Mouse (Mus musculus) forebrain, embryonic 14.5 days (tissue): ENCODE measurements at regions not wholly inside any gene's neighbourhood (a gene's known extent, or its start where the extent isn't known, plus 50 kb on each side); places are given as distances from the start of the nearest gene placed in this dataset.
A peak's percentile ranks its signal among the peaks of the same experiment; 100 is the strongest.
"Not testable (repeated sequence)": the region's sequence is repeated elsewhere in the genome, so short reads cannot be mapped to it uniquely, and the experiment has no call there.

Experiments
- ATAC-seq: fragments of 200-750 bp; cut with Nextera tagmentation; 2 replicates; pipeline ENCODE4 v1.8.0; 2017; ENCODE audit warnings: mild to moderate bottlenecking, moderate library complexity
- DNase-seq: peaks from one replicate; pipeline ENCODE4 v3.0.0-alpha.2; 2015; ENCODE audit warnings: low spot score
- H3K27ac ChIP-seq: fragments of 300-500 bp; sonication (generic); 2 replicates; pipeline ENCODE4 v1.5.1; 2014; ENCODE audit warnings: low read depth, mild to moderate bottlenecking, control low read depth, low read length, moderate library complexity
- H3K27me3 ChIP-seq: fragments of 300-500 bp; sonication (generic); replicated peaks from 2 replicates; pipeline ENCODE4 v1.6.1; 2014; ENCODE audit warnings: low read length, control low read depth, mixed read lengths; ENCODE audit not compliant: control insufficient read depth, insufficient read depth
- H3K36me3 ChIP-seq: fragments of 300-500 bp; sonication (generic); 2 replicates; pipeline ENCODE4 v1.6.1; 2014; ENCODE audit warnings: low read length, control low read depth; ENCODE audit not compliant: control insufficient read depth, insufficient read depth
- H3K4me1 ChIP-seq: fragments of 300-500 bp; sonication (generic); 2 replicates; pipeline ENCODE4 v1.6.1; 2014; ENCODE audit warnings: antibody characterized with exemption, low read length, control low read depth; ENCODE audit not compliant: control insufficient read depth, insufficient read depth
- H3K4me2 ChIP-seq: fragments of 300-500 bp; sonication (generic); 2 replicates; pipeline ENCODE4 v1.6.1; 2014; ENCODE audit warnings: mild to moderate bottlenecking, control low read depth, low read length
- H3K4me3 ChIP-seq: fragments of 300-500 bp; sonication (generic); 2 replicates; pipeline ENCODE4 v1.5.1; 2014; ENCODE audit warnings: low read depth, low read length, control low read depth
- H3K9ac ChIP-seq: fragments of 300-500 bp; sonication (generic); 2 replicates; pipeline ENCODE4 v1.6.1; 2014; ENCODE audit warnings: mild to moderate bottlenecking, low read length, control low read depth, moderate library complexity
- H3K9me3 ChIP-seq: fragments of 300-500 bp; sonication (generic); replicated peaks from 2 replicates; pipeline ENCODE4 v1.6.1; 2016; ENCODE audit warnings: low read length, control low read depth, mixed read lengths; ENCODE audit not compliant: control insufficient read depth
- WGBS: fragments of 180-500 bp; shearing (Covaris S2); extraction: QIAGEN DNeasy Blood & Tissue Kit; methylation state at CpG from one replicate; pipeline ENCODE4 v1.1.7; 2014; 5-methylcytosine and 5-hydroxymethylcytosine counted together

DNA sequence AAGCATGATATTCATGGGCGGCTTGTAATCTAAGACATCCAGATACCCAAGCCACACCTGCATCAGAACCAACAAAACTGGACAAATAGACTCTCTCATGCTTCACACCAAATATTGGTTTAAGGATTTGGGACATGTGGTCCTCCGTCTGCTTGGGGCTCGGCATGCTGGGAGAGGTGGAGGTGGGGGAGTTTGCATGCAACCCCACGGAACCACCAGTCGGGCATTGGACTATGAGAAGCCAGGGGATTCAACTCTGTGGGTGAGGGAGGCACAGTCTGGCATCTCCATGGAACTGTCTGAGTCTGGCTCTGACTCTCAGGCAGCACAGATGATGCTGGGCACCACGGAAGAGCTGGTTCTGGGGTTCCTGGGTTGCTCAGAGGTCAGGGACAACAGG is 430.6 kb downstream of the Adam6a start:
- H3K27ac ChIP-seq = no peak overlapping the region
- WGBS = 79% methylated on average over 6 of the region's 6 CpGs
- no peaks in the 10 kb centered on the region for H3K4me1 ChIP-seq
- H3K9me3 ChIP-seq = peaks cover 8% of the 10 kb centered on the region; the same call in 1 of the 2 replicates
- H3K9ac ChIP-seq = no peak overlapping the region
- H3K27me3 ChIP-seq = no peaks in the 10 kb centered on the region
- H3K4me2 ChIP-seq = no peak overlapping the region
- ATAC-seq (no peak), DNase-seq (no peak)
- no peaks in the 10 kb centered on the region for H3K36me3 ChIP-seq
- no peak overlapping the region for H3K4me3 ChIP-seq

DNA sequence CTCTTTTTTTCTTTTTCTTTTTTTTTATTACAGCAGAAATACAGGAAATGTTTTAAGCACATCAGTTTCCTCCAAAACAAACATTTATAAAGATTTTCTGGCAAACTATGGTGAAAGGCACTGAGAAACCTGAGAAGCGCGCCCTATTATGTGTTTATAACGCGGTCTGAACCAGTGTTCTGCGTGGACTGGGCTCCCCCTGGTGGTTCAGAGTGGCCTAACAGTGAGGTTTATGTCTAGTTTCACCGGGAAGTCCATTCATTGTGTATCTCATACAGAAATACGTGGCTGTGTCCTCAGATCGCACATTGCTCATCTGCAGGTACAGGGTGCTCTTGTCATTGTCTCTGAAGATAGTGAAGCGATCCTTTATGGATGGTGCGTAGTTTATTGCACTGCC is 437.9 kb downstream of the Adam6a start:
- not testable (repeated sequence) for H3K9ac ChIP-seq, H3K36me3 ChIP-seq, H3K27ac ChIP-seq, H3K9me3 ChIP-seq, H3K4me3 ChIP-seq, H3K4me1 ChIP-seq, H3K27me3 ChIP-seq, ATAC-seq, H3K4me2 ChIP-seq
- 48% methylated on average over 10 of the region's 10 CpGs for WGBS
- peak; percentile 1 for DNase-seq

DNA sequence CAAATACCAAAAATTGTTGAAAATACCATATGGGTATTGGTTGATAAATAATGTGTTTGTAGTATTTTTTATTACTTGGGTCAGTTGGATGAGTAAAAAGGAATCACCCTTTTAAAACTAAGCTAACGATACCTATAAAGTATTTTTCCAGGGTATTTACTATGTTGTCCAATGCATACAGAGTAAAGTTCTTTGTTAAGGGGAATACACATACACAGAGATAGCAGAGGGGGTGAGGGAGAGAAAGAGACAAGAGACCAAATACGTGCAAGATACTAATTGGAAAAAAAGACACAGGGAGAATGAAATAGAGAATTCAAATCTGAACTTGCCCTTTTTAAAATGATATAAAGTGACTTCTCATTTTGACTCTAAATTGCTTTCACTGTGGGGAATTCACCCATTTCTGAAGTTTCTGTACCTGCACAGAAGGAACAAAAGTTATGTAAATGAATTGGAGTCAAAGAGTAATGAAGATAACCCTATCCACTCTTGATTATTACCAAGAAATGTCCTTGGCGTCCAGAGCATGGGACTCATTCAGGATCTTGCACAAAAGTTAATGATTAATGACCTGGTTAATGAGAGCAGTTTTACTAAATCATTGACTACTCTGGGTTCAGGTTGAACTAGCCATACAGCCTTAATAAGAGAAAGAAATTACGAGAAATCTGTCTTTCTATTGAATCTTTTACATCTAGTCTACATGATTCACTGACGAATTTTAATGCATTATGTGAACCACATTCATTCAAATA is 443.7 kb downstream of the Adam6a start:
- H3K9me3 ChIP-seq = no peaks in the 10 kb centered on the region
- no peak overlapping the region for H3K4me3 ChIP-seq
- no peaks in the 10 kb centered on the region for H3K36me3 ChIP-seq
- WGBS = 77% methylated on average over 5 of the region's 5 CpGs
- H3K4me2 ChIP-seq = no peak overlapping the region
- H3K9ac ChIP-seq = no peak overlapping the region
- H3K27ac ChIP-seq = no peak overlapping the region
- ATAC-seq = no peak
- H3K27me3 ChIP-seq = no peaks in the 10 kb centered on the region
- H3K4me1 ChIP-seq = no peaks in the 10 kb centered on the region
- DNase-seq = no peak

DNA sequence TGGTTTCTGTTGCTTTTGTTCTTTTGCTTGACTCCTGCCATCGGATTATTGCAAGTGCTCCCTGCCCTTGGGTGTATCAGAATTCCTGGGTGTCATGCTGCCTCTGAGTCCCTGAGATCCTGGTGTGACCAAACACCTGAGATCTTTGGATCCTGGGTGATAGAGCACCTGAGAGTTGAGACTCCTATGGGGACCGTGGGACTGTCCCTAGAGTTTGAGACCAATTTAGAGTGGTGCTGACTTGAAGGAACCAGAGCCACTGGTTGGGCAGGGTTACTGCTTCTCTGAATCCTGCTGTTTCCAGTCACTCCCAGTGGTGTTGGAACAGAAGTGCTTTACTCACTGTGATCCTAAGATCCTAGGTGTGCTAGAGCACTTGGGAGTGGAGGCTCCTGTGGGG is 448.7 kb downstream of the Adam6a start:
- Histone ChIP-seq H3K4me1 (no peaks in the 10 kb centered on the region), H3K27me3 (no peaks in the 10 kb centered on the region), H3K9ac (no peak overlapping the region), H3K9me3 (0 out of 2 replicates have a peak, but pooled peaks cover 2% of the 10 kb centered on the region), H3K4me2 (no peak overlapping the region), H3K27ac (no peak overlapping the region), H3K4me3 (no peak overlapping the region), H3K36me3 (no peaks in the 10 kb centered on the region)
- DNase-seq (no peak), ATAC-seq (no peak)
- 84% methylated on average over 2 of the region's 2 CpGs for WGBS

DNA sequence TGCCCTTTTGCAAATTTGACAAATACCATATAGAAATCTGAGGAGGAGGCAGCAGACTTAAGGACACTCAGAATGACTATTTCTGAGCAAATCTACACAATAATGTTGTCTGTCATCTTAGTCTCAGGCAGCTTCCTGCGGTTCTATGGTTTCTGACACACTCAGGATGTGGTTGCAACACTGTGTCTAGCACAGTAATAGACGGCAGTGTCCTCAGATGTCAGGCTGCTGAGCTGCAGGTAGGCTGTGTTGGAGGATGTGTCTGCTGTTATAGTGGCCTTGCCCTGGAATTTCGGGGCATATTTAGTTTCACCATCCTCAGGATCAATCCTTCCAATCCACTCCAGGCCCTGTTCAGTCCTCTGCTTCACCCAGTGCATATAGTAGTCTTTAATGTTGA is 450.6 kb downstream of the Adam6a start:
- 63% methylated on average over 3 of the region's 3 CpGs for WGBS
- H3K9ac ChIP-seq, DNase-seq, H3K27me3 ChIP-seq, H3K27ac ChIP-seq, H3K36me3 ChIP-seq, H3K9me3 ChIP-seq, H3K4me2 ChIP-seq, H3K4me3 ChIP-seq, H3K4me1 ChIP-seq, ATAC-seq: not testable (repeated sequence)

DNA sequence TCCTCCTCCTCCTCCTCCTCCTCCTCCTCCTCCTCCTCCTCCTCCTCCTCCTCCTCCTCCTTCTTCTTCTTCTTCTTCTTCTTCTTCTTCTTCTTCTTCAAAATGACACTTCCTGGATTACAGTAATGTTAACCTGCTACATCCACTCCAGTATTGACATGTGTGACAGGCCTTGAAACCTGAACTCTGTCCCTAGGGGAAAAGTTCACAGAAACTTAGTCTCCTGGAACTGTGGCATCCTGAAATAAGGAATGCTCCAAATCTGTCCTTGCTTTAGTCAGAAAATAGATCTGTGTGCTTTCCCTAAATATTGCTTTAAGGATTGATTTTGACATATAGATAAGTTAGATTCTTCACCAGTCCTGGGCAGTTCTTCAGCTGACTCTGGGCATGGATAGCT is 464.8 kb downstream of the Adam6a start:
- not testable (repeated sequence) for H3K27me3 ChIP-seq, H3K9me3 ChIP-seq, H3K4me1 ChIP-seq, H3K27ac ChIP-seq, H3K4me3 ChIP-seq, H3K4me2 ChIP-seq, H3K9ac ChIP-seq, H3K36me3 ChIP-seq, DNase-seq, ATAC-seq

DNA sequence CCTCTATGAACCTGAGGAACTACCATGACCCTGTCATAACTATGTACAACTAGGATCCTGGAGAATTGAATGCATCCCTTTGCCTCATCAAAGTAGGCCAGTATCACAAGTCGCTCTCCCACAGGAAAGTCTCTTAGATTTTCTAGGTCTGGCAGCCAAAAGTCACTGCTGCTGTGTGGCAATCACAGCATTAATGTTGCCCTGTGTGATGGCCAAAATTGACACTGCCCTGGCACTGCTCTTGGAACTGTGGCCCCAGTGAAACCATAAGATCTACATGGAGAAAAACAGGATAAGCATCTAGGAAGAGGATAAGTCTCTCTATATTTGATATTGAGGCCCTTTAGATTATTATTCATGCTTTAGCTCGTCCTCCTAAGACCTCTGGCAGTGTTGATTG is 465.7 kb downstream of the Adam6a start:
- Histone ChIP-seq H3K9ac (no peak overlapping the region), H3K27ac (no peak overlapping the region), H3K4me1 (no peaks in the 10 kb centered on the region), H3K27me3 (no peaks in the 10 kb centered on the region), H3K4me2 (no peak overlapping the region), H3K36me3 (no peaks in the 10 kb centered on the region), H3K9me3 (no peaks in the 10 kb centered on the region), H3K4me3 (no peak overlapping the region)
- ATAC-seq = no peak
- WGBS = 56% methylated on average over 2 of the region's 2 CpGs
- no peak for DNase-seq

DNA sequence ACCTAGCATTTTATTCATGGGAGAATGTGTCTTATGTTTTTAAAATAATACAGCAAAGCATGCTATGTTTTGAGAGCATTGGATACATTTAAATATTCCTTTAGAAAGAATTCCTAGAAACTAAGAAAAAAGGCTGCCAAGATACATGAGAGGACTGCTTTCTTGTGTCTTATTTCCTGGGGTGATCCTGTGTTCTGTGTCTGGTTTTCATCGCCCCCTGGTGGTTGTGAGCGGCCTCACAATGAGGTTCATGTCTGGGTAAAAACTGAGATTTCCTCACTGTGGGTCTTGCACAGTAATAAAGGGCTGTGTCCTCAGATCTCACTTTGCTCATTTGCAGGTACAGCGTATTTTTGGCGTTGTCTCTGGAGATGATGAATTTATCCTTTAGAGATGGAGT is 469.2 kb downstream of the Adam6a start:
- not testable (repeated sequence) for ATAC-seq, H3K9me3 ChIP-seq, H3K4me1 ChIP-seq, H3K27ac ChIP-seq, H3K27me3 ChIP-seq, DNase-seq, H3K36me3 ChIP-seq, H3K4me3 ChIP-seq, H3K4me2 ChIP-seq, H3K9ac ChIP-seq
- WGBS = 13% methylated on average over 4 of the region's 4 CpGs

DNA sequence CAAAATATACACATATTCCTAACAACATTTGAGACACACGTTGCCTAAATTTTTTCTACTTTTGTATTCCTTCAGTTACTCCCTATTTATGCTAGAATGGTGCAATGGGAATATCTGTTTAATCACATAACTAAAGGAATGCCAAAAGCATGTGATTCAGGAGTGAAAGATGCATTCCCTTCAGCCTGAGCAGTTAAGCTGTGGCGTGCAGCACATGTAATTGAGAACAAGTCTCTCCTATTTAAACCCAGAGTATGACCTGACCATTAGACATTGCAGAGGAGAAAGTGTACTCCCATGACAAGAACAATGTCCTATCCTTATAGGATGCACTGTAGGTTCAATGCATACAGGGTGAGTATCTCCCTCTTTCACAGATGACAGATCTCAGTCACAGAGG is 493.3 kb downstream of the Adam6a start:
- not testable (repeated sequence) for H3K4me3 ChIP-seq, DNase-seq, H3K27me3 ChIP-seq, H3K27ac ChIP-seq, H3K4me1 ChIP-seq, H3K9ac ChIP-seq, ATAC-seq, H3K36me3 ChIP-seq, H3K4me2 ChIP-seq, H3K9me3 ChIP-seq
- 73% methylated on average over 2 of the region's 2 CpGs for WGBS
